Comparison of ENCODE assay signal across 20 mouse cellular contexts in the genomic region with DNA sequence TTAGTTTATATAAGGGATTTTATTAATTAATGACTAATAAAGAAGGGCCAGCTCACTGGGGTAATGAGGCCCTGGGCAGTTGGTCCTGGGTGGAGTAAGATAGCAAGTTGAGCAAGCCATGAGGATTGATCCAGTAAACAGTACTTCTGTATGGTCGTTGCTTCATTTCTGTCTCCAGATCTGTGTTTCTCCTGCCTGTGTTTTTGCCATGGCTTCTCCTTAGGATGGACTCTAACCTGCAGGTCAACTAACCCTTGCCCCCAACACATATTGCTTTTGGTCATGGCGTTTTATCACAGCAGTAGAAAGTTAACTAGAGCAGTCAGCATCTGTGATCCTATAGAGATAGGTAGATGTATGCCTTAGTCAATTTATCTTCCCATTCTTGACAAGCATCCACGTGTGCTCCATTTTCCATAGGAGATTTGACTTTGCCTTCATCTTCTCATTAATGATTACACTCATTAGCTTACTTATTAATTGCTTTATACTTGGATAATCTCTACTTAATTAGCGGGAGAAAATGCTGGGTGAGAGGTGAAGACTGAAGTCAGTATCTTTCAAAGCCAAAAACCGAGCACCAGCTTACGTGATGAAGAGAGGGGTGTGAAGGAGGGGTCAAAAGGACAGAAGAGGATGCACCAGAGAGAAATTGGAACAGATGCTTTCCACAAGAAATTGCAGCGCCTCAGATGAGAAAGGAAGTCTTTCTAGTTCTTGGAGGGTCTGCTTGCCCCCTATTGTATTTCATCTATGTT.
"Had no signal": no experiment of that assay in that cellular context is flagged by ENCODE, and none has a peak within 500 bp of the region (broad histone marks: within the 10 kb centered on the region; RNA-seq: fewer than 3 reads in every experiment).

No protein-coding gene starts in this region.

- H3K9me3 ChIP-seq: limb, embryonic 10.5 days; limb, embryonic 13.5 days; liver, embryonic 13.5 days; lung, embryonic 15.5 days; megakaryocyte, embryonic 14.5 days; midbrain, embryonic 10.5 days; midbrain, embryonic 13.5 days; neural tube, embryonic 13.5 days had no signal

- H3K27ac ChIP-seq: layer of hippocampus, adult 2 months; limb, embryonic 10.5 days; limb, embryonic 13.5 days; liver, embryonic 13.5 days; lung, embryonic 15.5 days; midbrain, embryonic 10.5 days; midbrain, embryonic 13.5 days; neural tube, embryonic 13.5 days had no signal

- H3K4me2 ChIP-seq: limb, embryonic 13.5 days; liver, embryonic 13.5 days; lung, embryonic 15.5 days; midbrain, embryonic 13.5 days; neural tube, embryonic 13.5 days had no signal

- DNase-seq: kidney, postnatal 14 days; layer of hippocampus, adult 9-11 months; liver, embryonic 13.5 days; lung, adult 18-20 months; lung, postnatal 10 days; lung, postnatal 36 days; retina, postnatal 1 day; thymus, adult 18-20 months; thymus, postnatal 36 days had no signal

- H3K4me1 ChIP-seq: limb, embryonic 10.5 days; limb, embryonic 13.5 days; lung, embryonic 15.5 days; megakaryocyte, embryonic 14.5 days; midbrain, embryonic 10.5 days; midbrain, embryonic 13.5 days; neural tube, embryonic 13.5 days had no signal

- H3K4me3 ChIP-seq: layer of hippocampus, adult 2 months; limb, embryonic 10.5 days; limb, embryonic 13.5 days; liver, embryonic 13.5 days; lung, embryonic 15.5 days; megakaryocyte, embryonic 14.5 days; midbrain, embryonic 10.5 days; midbrain, embryonic 13.5 days; myocyte; neural tube, embryonic 13.5 days had no signal

- H3K9ac ChIP-seq: limb, embryonic 13.5 days; liver, embryonic 13.5 days; lung, embryonic 15.5 days; midbrain, embryonic 13.5 days; neural tube, embryonic 13.5 days had no signal

- H3K27me3 ChIP-seq: limb, embryonic 13.5 days; liver, embryonic 13.5 days; lung, embryonic 15.5 days; midbrain, embryonic 13.5 days; neural tube, embryonic 13.5 days had no signal

- ATAC-seq: hindbrain, embryonic 16.5 days; midbrain, embryonic 13.5 days; midbrain, embryonic 16.5 days had no signal

- H3K36me3 ChIP-seq: limb, embryonic 10.5 days; limb, embryonic 13.5 days; liver, embryonic 13.5 days; lung, embryonic 15.5 days; midbrain, embryonic 10.5 days; midbrain, embryonic 13.5 days; neural tube, embryonic 13.5 days had no signal
